Comparison of ENCODE assay signal across 13 mouse cellular contexts in the genomic region with DNA sequence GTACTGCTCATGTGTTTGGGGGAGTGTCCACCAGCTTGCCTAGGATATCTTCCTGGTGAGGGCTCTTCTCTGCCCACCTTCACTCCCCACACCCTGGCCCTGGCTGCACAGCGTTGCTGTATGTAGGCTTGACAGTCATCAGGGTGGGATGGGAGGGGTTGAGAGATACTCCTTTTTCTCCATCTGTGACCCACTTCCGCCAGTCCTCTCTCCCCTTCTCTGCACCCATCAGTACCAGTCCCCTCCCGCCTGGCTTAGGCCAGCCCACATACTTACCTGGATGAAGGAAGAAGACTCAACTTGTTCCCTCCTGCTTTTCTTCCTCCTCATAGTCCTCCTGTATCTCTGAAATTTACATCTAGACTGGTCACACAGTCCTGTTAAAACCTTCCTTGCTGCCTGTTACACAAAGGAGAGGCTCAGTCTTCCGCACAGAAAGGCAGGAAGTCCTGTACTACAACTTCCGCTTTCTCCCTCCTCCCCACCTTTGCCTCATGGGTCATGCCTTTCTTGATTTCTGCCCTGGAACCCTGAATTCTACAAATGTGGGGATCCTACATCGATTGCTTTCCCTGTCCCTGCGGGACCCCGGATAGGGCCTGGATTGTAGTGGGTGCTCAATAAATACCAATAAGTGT. TPM values are rescaled to one million over a fixed set of nuclear protein-coding genes. Genes with fewer than 3 reads are reported as not detected.
DNase-seq lines count a peak whose midpoint lies in the region; ATAC-seq and TF ChIP-seq lines count a peak whose summit lies in the region.
"Had no signal": no experiment of that assay in that cellular context is flagged by ENCODE, and none has a peak within 500 bp of the region (broad histone marks: within the 10 kb centered on the region; RNA-seq: fewer than 3 reads in every experiment).

No protein-coding gene starts in this region.

- 70% methylated on average over 8 of the region's 8 CpGs for WGBS in heart, embryonic 10.5 days
- 49% methylated on average over 8 of the region's 8 CpGs for WGBS in macrophage (ENCODE audit: missing documents)
- WGBS in intestine, postnatal 0 days, result 87% methylated on average over 8 of the region's 8 CpGs

- H3K79me2 ChIP-seq in macrophage (ENCODE audit: inconsistent target), result peaks cover 10% of the 10 kb centered on the region; the same call in 1 of the 2 replicates

- peak; percentile 66 for ATAC-seq in common myeloid progenitor, adult 5-6 weeks (replicated peaks; ENCODE audit: low read depth, poor library complexity, severe bottlenecking)
- no peak for ATAC-seq in erythroblast, adult 5-6 weeks (replicated peaks; ENCODE audit: low FRiP score, poor library complexity, severe bottlenecking)
- ATAC-seq in intestine, postnatal 0 days, result no peak

- peaks cover 14% of the 10 kb centered on the region for H3K36me3 ChIP-seq in heart, embryonic 10.5 days
- H3K36me3 ChIP-seq in macrophage (ENCODE audit: inconsistent target), result no peaks in the 10 kb centered on the region
- no peaks in the 10 kb centered on the region; the same call in 1 of the 2 replicates for H3K36me3 ChIP-seq in intestine, postnatal 0 days (ENCODE audit: control insufficient read depth, insufficient read depth)
- H3K36me3 ChIP-seq: neural tube, embryonic 15.5 days had no signal

- H3K27ac ChIP-seq in heart, embryonic 10.5 days, result peak overlapping the region; percentile 64; the same call in 1 of the 2 replicates
- peak overlapping the region; percentile 22 for H3K27ac ChIP-seq in macrophage
- H3K27ac ChIP-seq in intestine, postnatal 0 days (ENCODE audit: low read depth, low read length), result no peak overlapping the region
- H3K27ac ChIP-seq: neural tube, embryonic 15.5 days had no signal

- no peaks in the 10 kb centered on the region for H3K9me3 ChIP-seq in heart, embryonic 10.5 days
- no peaks in the 10 kb centered on the region for H3K9me3 ChIP-seq in intestine, postnatal 0 days (ENCODE audit: control insufficient read depth)
- H3K9me3 ChIP-seq: neural tube, embryonic 15.5 days had no signal

- DNase-seq in heart, embryonic 10.5 days (ENCODE audit: low spot score), result no peak
- DNase-seq in heart, postnatal 4 days, result no peak
- peak; percentile 40 for DNase-seq in 416B (ENCODE audit: low read depth)
- DNase-seq in cerebellum, adult 18-20 months, result no peak
- DNase-seq: gastrocnemius, postnatal 10 days; kidney, adult 11 months; lung, postnatal 4 days had no signal

- no peak overlapping the region for H3K4me3 ChIP-seq in heart, embryonic 10.5 days
- H3K4me3 ChIP-seq in macrophage (ENCODE audit: inconsistent target), result peak overlapping the region; percentile 40
- no peak overlapping the region for H3K4me3 ChIP-seq in intestine, postnatal 0 days (ENCODE audit: low read depth, low read length)
- H3K4me3 ChIP-seq: erythroblast, embryonic 14.5 days; neural tube, embryonic 15.5 days had no signal

- H3K4me1 ChIP-seq in heart, embryonic 10.5 days, result peaks cover 71% of the 10 kb centered on the region
- no peaks in the 10 kb centered on the region for H3K4me1 ChIP-seq in intestine, postnatal 0 days (replicated peaks; ENCODE audit: control insufficient read depth, insufficient read depth, low read length)

- H3K9ac ChIP-seq in intestine, postnatal 0 days (ENCODE audit: low read depth, low read length), result no peak overlapping the region
- H3K9ac ChIP-seq: neural tube, embryonic 15.5 days had no signal

- TF ChIP-seq CTCF in intestine, postnatal 0 days (IDR thresholded peaks at IDR 0.05; ENCODE audit: low read depth), result no peak

- H3K27me3 ChIP-seq in heart, embryonic 10.5 days (ENCODE audit: insufficient read depth, poor library complexity, severe bottlenecking), result no peaks in the 10 kb centered on the region
- no peaks in the 10 kb centered on the region for H3K27me3 ChIP-seq in intestine, postnatal 0 days (replicated peaks; ENCODE audit: control insufficient read depth, insufficient read depth, low read length)
- H3K27me3 ChIP-seq: neural tube, embryonic 15.5 days had no signal

- H3K4me2 ChIP-seq in intestine, postnatal 0 days (replicated peaks; ENCODE audit: low read depth), result no peak overlapping the region
- H3K4me2 ChIP-seq: neural tube, embryonic 15.5 days had no signal

RNA-seq across cellular contexts. Expression of a gene that starts 21.6 kb away (rescaled TPM):
- polyA plus RNA-seq in heart, embryonic 10.5 days (2016; fragmentation: Nextera tagmentation; extraction: Ambion mirVana), result 118 and 165 TPM in 2 replicates
- total RNA-seq in heart, postnatal 4 days (2021), result 100 to 1,000 TPM; 119 to 133 TPM
- 6.5 and 8.9 TPM in 2 replicates for total RNA-seq in common myeloid progenitor, adult 5-6 weeks (2017)
- 100 to 1,000 TPM in 1 of 26 experiments, 10 to 100 TPM in 20, 1 to 10 TPM in 5; 4.7 to 106 (median 17.9) TPM for total RNA-seq in macrophage (2018; cell fraction: chromatin; rRNA removed)
- 10 to 100 TPM; 20.8 to 88.6 (median 41.4) TPM for total RNA-seq in macrophage (2018; cell fraction: cytosol; rRNA removed)
- 100 to 1,000 TPM in 1 of 26 experiments, 10 to 100 TPM in 25; 26.0 to 107 (median 46.3) TPM for total RNA-seq in macrophage (2018; cell fraction: nucleus; rRNA removed)
- 31.0 to 41.6 TPM (median 31.7 TPM) in 3 replicates for polyA plus RNA-seq in macrophage (2018)
- total RNA-seq in erythroblast, adult 5-6 weeks (2015; ENCODE audit: low replicate concordance), result 2.3 and 3.1 TPM in 2 replicates
- total RNA-seq in erythroblast, adult 5-6 weeks (2017; ENCODE audit: low replicate concordance), result 0.68 and 2.1 TPM in 2 replicates
- polyA plus RNA-seq in intestine, postnatal 0 days (2015; fragmentation: Nextera tagmentation; extraction: Ambion mirVana), result 44.9 and 49.1 TPM in 2 replicates

Comparison
In these comparisons a context has a peak if more than half of its experiments do, and no peak if none do; other contexts are left out.
1. RNA of a gene that starts 21.6 kb away (total RNA-seq): 119 to 133 TPM in heart, postnatal 4 days; 6.5 to 8.9 TPM in common myeloid progenitor, adult 5-6 weeks and 0.68 to 3.1 TPM in erythroblast, adult 5-6 weeks; every median in the first group is over 10 times any median in the second.